Mouse (Mus musculus) thymus, adult 2 months (tissue): Measurements from ENCODE around the gene Atrnl1.

Experiments used
- CTCF ChIP-seq: fragments of 200-500 bp; IDR thresholded peaks from 2 replicates; pipeline ENCODE4 v1.5.1; 2012; ENCODE audit warnings: mild to moderate bottlenecking, control low read depth, low read length, moderate library complexity, borderline replicate concordance; ENCODE audit not compliant: control insufficient read depth, poor library complexity, insufficient read depth; ENCODE audit errors: extremely low read depth
- POLR2A ChIP-seq: fragments of 200-500 bp; IDR thresholded peaks from 2 replicates; pipeline ENCODE4 v1.6.1; 2012; ENCODE audit warnings: mild to moderate bottlenecking, low read length, control low read depth, moderate library complexity; ENCODE audit not compliant: control insufficient read depth, poor library complexity, insufficient read depth; ENCODE audit errors: extremely low read depth

- no peak for TF ChIP-seq POLR2A
- TF ChIP-seq CTCF = no peak
Measured at GRCm38 (mm10) chr19:57958726-57959125, 347.9 kb downstream of the Atrnl1 start.
